11 mouse cellular contexts compared by ENCODE assay signal in the genomic region with DNA sequence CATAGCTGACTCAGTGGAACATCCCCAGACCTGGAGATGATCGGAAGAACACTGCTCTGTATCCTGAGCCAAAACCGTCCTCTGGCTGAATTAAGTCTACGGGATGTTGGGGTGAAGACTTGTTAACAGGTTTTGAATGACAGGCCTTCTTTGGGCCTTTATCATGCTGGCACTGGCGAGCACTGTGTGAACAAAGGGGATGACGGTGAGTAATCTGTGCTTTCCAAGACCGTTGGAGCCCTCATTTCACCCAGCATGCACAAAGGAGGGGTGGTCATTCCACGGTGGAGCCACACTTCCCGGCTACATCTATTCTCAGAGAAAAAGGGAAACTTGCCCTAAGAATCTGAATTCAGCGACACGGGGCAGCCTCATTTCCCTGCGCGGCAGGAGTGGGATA. TPM values are rescaled to one million over a fixed set of nuclear protein-coding genes. Genes with fewer than 3 reads are reported as not detected.
DNase-seq lines count a peak whose midpoint lies in the region; ATAC-seq and TF ChIP-seq lines count a peak whose summit lies in the region.
"Had no signal": no experiment of that assay in that cellular context is flagged by ENCODE, and none has a peak within 500 bp of the region (broad histone marks: within the 10 kb centered on the region; RNA-seq: fewer than 3 reads in every experiment).

No protein-coding gene starts in this region.

- 41% methylated on average over 12 of the region's 12 CpGs for WGBS in forebrain, embryonic 11.5 days
- WGBS in hindbrain, postnatal 0 days, result 36% methylated on average over 12 of the region's 12 CpGs
- 37% methylated on average over 12 of the region's 12 CpGs for WGBS in neural tube, embryonic 15.5 days
- WGBS in kidney, adult 2 months, result 76% methylated on average over 12 of the region's 12 CpGs

- no peak for DNase-seq in left cerebral cortex, adult 2 months (ENCODE audit: extremely low spot score in 1 of 2, low spot score in 2 of 2)
- no peak for DNase-seq in left cerebral cortex, adult 9 months (ENCODE audit: low spot score in 2 of 2)
- DNase-seq in forebrain, embryonic 11.5 days (ENCODE audit: low spot score), result no peak
- peak; percentile 38 for DNase-seq in hindbrain, postnatal 0 days (ENCODE audit: low spot score)
- no peak for DNase-seq in kidney, adult 2 months
- no peak for DNase-seq in ovary, postnatal 36 days (ENCODE audit: low spot score)
- DNase-seq in gastrocnemius, postnatal 4 days (ENCODE audit: low spot score in 2 of 2), result no peak
- DNase-seq: gastrocnemius, postnatal 10 days; kidney, adult 11 months; lung, postnatal 4 days had no signal

- no peaks in the 10 kb centered on the region for H3K36me3 ChIP-seq in forebrain, embryonic 11.5 days (ENCODE audit: control insufficient read depth, insufficient read depth, low read length)
- H3K36me3 ChIP-seq in hindbrain, postnatal 0 days (ENCODE audit: insufficient read depth, low read length), result no peaks in the 10 kb centered on the region
- H3K36me3 ChIP-seq in neural tube, embryonic 15.5 days, result no peaks in the 10 kb centered on the region
- no peaks in the 10 kb centered on the region for H3K36me3 ChIP-seq in kidney, adult 2 months (ENCODE audit: control insufficient read depth, insufficient read depth, low read length)

- peaks cover 27% of the 10 kb centered on the region for H3K4me1 ChIP-seq in forebrain, embryonic 11.5 days (replicated peaks; ENCODE audit: control insufficient read depth, insufficient read depth, low read length)
- H3K4me1 ChIP-seq in hindbrain, postnatal 0 days (ENCODE audit: insufficient read depth, low read length), result peaks cover 4% of the 10 kb centered on the region; the same call in 1 of the 2 replicates
- peaks cover 54% of the 10 kb centered on the region for H3K4me1 ChIP-seq in neural tube, embryonic 15.5 days
- 0 out of 2 replicates have a peak, but pooled peaks cover 5% of the 10 kb centered on the region for H3K4me1 ChIP-seq in kidney, adult 2 months (ENCODE audit: control insufficient read depth, insufficient read depth, low read length)

- no peak overlapping the region for H3K4me2 ChIP-seq in forebrain, embryonic 11.5 days (ENCODE audit: low read depth, low read length, severe bottlenecking)
- peak overlapping the region; percentile 98 for H3K4me2 ChIP-seq in hindbrain, postnatal 0 days (ENCODE audit: low read depth, low read length)
- peak overlapping the region; percentile 90 for H3K4me2 ChIP-seq in neural tube, embryonic 15.5 days

- H3K9me3 ChIP-seq in forebrain, embryonic 11.5 days (ENCODE audit: control insufficient read depth, low read length), result no peaks in the 10 kb centered on the region
- no peaks in the 10 kb centered on the region for H3K9me3 ChIP-seq in hindbrain, postnatal 0 days (ENCODE audit: low read length)
- H3K9me3 ChIP-seq in neural tube, embryonic 15.5 days (replicated peaks), result no peaks in the 10 kb centered on the region

- H3K4me3 ChIP-seq in left cerebral cortex, adult 2 months, result peak overlapping the region; percentile 16; the same call in 1 of the 2 replicates
- no peak overlapping the region for H3K4me3 ChIP-seq in forebrain, embryonic 11.5 days (ENCODE audit: low read depth, low read length)
- no peak overlapping the region for H3K4me3 ChIP-seq in hindbrain, postnatal 0 days (ENCODE audit: low read length)
- no peak overlapping the region for H3K4me3 ChIP-seq in neural tube, embryonic 15.5 days (replicated peaks)
- H3K4me3 ChIP-seq in kidney, adult 2 months (ENCODE audit: insufficient read depth, low read depth, low read length), result no peak overlapping the region

- H3K27me3 ChIP-seq in forebrain, embryonic 11.5 days (ENCODE audit: control insufficient read depth, insufficient read depth, low read length), result no peaks in the 10 kb centered on the region; the same call in 1 of the 2 replicates
- H3K27me3 ChIP-seq in hindbrain, postnatal 0 days (ENCODE audit: insufficient read depth, low read length), result no peaks in the 10 kb centered on the region
- peaks cover 11% of the 10 kb centered on the region; the same call in 1 of the 2 replicates for H3K27me3 ChIP-seq in neural tube, embryonic 15.5 days (replicated peaks)
- no peaks in the 10 kb centered on the region for H3K27me3 ChIP-seq in kidney, adult 2 months (replicated peaks; ENCODE audit: control insufficient read depth, insufficient read depth, low read length)

- TF ChIP-seq CTCF in left cerebral cortex, adult 2 months (IDR thresholded peaks at IDR 0.05), result no peak
- no peak for TF ChIP-seq CTCF in hindbrain, postnatal 0 days (IDR thresholded peaks at IDR 0.05; ENCODE audit: low read depth)
- no peak for TF ChIP-seq CTCF in kidney, adult 2 months (conservative IDR thresholded peaks at IDR 0.05; ENCODE audit: insufficient read depth, insufficient read length, low read depth, low read length)

- no peak overlapping the region for H3K9ac ChIP-seq in forebrain, embryonic 11.5 days (ENCODE audit: low read length)
- H3K9ac ChIP-seq in hindbrain, postnatal 0 days (replicated peaks; ENCODE audit: low read length), result no peak overlapping the region
- no peak overlapping the region for H3K9ac ChIP-seq in neural tube, embryonic 15.5 days (replicated peaks)

- TF ChIP-seq POLR2A in kidney, adult 2 months (IDR thresholded peaks at IDR 0.05; ENCODE audit: low read depth, low read length), result no peak

- peak overlapping the region; percentile 78 for H3K27ac ChIP-seq in left cerebral cortex, adult 2 months
- H3K27ac ChIP-seq in forebrain, embryonic 11.5 days (ENCODE audit: low read depth, low read length), result 0 out of 2 replicates have a peak overlapping the region, but pooled peaks have one; percentile 20
- H3K27ac ChIP-seq in hindbrain, postnatal 0 days, result peak overlapping the region; percentile 90
- H3K27ac ChIP-seq in neural tube, embryonic 15.5 days (replicated peaks), result peak overlapping the region; percentile 75
- no peak overlapping the region for H3K27ac ChIP-seq in kidney, adult 2 months (ENCODE audit: insufficient read depth, low read depth, low read length)

- ATAC-seq in forebrain, embryonic 11.5 days (replicated peaks; ENCODE audit: low FRiP score), result no peak
- ATAC-seq in hindbrain, postnatal 0 days, result no peak
- ATAC-seq in neural tube, embryonic 15.5 days (ENCODE audit: low FRiP score), result no peak

- intact Hi-C loops in left cerebral cortex, adult 2 months (cut with DNase I), result loop anchor here (5.0 kb wide), 1 partner anchor 38 kb away; no protein-coding TSS in a partner anchor

RNA-seq across cellular contexts. Expression of gene Zcchc24, which starts 3.7 kb away (rescaled TPM):
- total RNA-seq in left cerebral cortex, adult 2 months (2021), result 10 to 100 TPM; 47.0 TPM
- polyA plus RNA-seq in forebrain, embryonic 11.5 days (2014; fragmentation: Nextera tagmentation; extraction: Ambion mirVana), result 12.8 and 15.2 TPM in 2 replicates
- 34.4 and 39.3 TPM in 2 replicates for total RNA-seq in hindbrain, postnatal 0 days (2014; rRNA removed)
- polyA plus RNA-seq in hindbrain, postnatal 0 days (2015; fragmentation: Nextera tagmentation; extraction: Ambion mirVana), result 19.7 and 20.4 TPM in 2 replicates
- 13.4 and 17.0 TPM in 2 replicates for polyA plus RNA-seq in neural tube, embryonic 15.5 days (2015; fragmentation: Nextera tagmentation; extraction: Ambion mirVana)
- polyA plus RNA-seq in kidney, adult 2 months (2012; rRNA removed), result 12.4 TPM in 2 replicates
- total RNA-seq in gastrocnemius, postnatal 4 days (2021), result 10 to 100 TPM; 90.0 to 97.4 TPM
